9 mouse cellular contexts compared by ENCODE assay signal in the genomic region with DNA sequence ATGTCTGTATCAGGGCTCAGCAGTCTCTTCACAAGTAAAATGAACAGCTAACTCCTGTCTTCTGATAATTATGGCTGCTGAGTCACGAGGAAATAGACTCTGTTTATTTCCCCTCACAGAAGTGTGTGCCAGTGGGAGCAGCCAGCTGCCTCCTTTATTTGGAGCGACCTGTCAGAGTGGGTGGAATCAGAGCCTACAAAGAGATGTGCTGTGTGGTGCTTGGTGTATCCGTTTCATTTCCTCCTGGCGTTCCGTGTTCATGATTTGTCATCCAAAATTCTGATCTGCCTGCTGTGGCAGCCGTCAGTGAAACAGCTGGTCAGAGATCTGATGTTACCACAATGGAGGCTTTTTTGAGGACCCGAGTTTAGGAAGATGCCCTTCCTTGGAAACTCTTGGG. TPM values are rescaled to one million over a fixed set of nuclear protein-coding genes. Genes with fewer than 3 reads are reported as not detected.
DNase-seq lines count a peak whose midpoint lies in the region; ATAC-seq lines count a peak whose summit lies in the region.
"Had no signal": no experiment of that assay in that cellular context is flagged by ENCODE, and none has a peak within 500 bp of the region (broad histone marks: within the 10 kb centered on the region; RNA-seq: fewer than 3 reads in every experiment).

No protein-coding gene starts in this region.

- H3K9me3 ChIP-seq in kidney, embryonic 15.5 days (replicated peaks), result no peaks in the 10 kb centered on the region
- no peaks in the 10 kb centered on the region for H3K9me3 ChIP-seq in intestine, embryonic 16.5 days (ENCODE audit: control insufficient read depth, low read length)
- H3K9me3 ChIP-seq in liver, embryonic 11.5 days (ENCODE audit: control insufficient read depth, low read length), result 0 out of 2 replicates have a peak, but pooled peaks cover under 1% of the 10 kb centered on the region

- no peaks in the 10 kb centered on the region for H3K27me3 ChIP-seq in kidney, embryonic 15.5 days
- H3K27me3 ChIP-seq in intestine, embryonic 16.5 days (replicated peaks; ENCODE audit: control insufficient read depth, insufficient read depth, low read length), result no peaks in the 10 kb centered on the region
- no peaks in the 10 kb centered on the region for H3K27me3 ChIP-seq in liver, embryonic 11.5 days (replicated peaks; ENCODE audit: control insufficient read depth, insufficient read depth, low read length)

- peak; percentile 25; the same call in 1 of the 2 replicates for ATAC-seq in kidney, embryonic 15.5 days (replicated peaks; ENCODE audit: low FRiP score)
- ATAC-seq in intestine, embryonic 16.5 days, result peak; percentile 71
- no peak for ATAC-seq in liver, embryonic 11.5 days (replicated peaks; ENCODE audit: low FRiP score)

- peaks cover 9% of the 10 kb centered on the region for H3K4me1 ChIP-seq in kidney, embryonic 15.5 days
- peaks cover 9% of the 10 kb centered on the region for H3K4me1 ChIP-seq in intestine, embryonic 16.5 days (ENCODE audit: control insufficient read depth, insufficient read depth, low read length)
- no peaks in the 10 kb centered on the region for H3K4me1 ChIP-seq in liver, embryonic 11.5 days (replicated peaks; ENCODE audit: control insufficient read depth, insufficient read depth, low read length)

- WGBS in kidney, embryonic 15.5 days, result 43% methylated on average over 7 of the region's 7 CpGs
- WGBS in intestine, embryonic 16.5 days, result 34% methylated on average over 7 of the region's 7 CpGs
- WGBS in liver, embryonic 11.5 days, result 74% methylated on average over 7 of the region's 7 CpGs

- H3K36me3 ChIP-seq in kidney, embryonic 15.5 days, result peaks cover 40% of the 10 kb centered on the region
- H3K36me3 ChIP-seq in intestine, embryonic 16.5 days (ENCODE audit: control insufficient read depth, insufficient read depth, low read length), result 0 out of 2 replicates have a peak, but pooled peaks cover 8% of the 10 kb centered on the region
- H3K36me3 ChIP-seq in liver, embryonic 11.5 days (ENCODE audit: control insufficient read depth, insufficient read depth, low read length), result peaks cover 1% of the 10 kb centered on the region; the same call in 1 of the 2 replicates
- H3K36me3 ChIP-seq: G1E had no signal

- DNase-seq in kidney, postnatal 14 days, result no peak
- DNase-seq in frontal cortex, postnatal 10 days (ENCODE audit: low spot score in 2 of 2), result peak; percentile 45 to 71
- peak; percentile 68 for DNase-seq in lung, postnatal 25 days (ENCODE audit: low spot score)
- no peak for DNase-seq in c-Kit-positive CD71-positive TER-119-positive erythroid progenitor cells, embryonic 14.5 days (ENCODE audit: low spot score)
- no peak for DNase-seq in liver, embryonic 11.5 days (ENCODE audit: low spot score)
- DNase-seq in ovary, postnatal 10 days (ENCODE audit: low spot score), result no peak

- H3K4me2 ChIP-seq in kidney, embryonic 15.5 days, result no peak overlapping the region
- H3K4me2 ChIP-seq in intestine, embryonic 16.5 days (ENCODE audit: low read depth, low read length), result no peak overlapping the region
- H3K4me2 ChIP-seq in liver, embryonic 11.5 days, result no peak overlapping the region

- H3K4me3 ChIP-seq in kidney, embryonic 15.5 days (replicated peaks), result no peak overlapping the region
- no peak overlapping the region for H3K4me3 ChIP-seq in intestine, embryonic 16.5 days (ENCODE audit: low read length)
- no peak overlapping the region for H3K4me3 ChIP-seq in liver, embryonic 11.5 days (ENCODE audit: low read depth, low read length)

- H3K27ac ChIP-seq in kidney, embryonic 15.5 days, result 0 out of 2 replicates have a peak overlapping the region, but pooled peaks have one; percentile 32
- peak overlapping the region; percentile 23 for H3K27ac ChIP-seq in intestine, embryonic 16.5 days (ENCODE audit: low read length)
- no peak overlapping the region for H3K27ac ChIP-seq in liver, embryonic 11.5 days (ENCODE audit: low read depth, low read length)

- H3K9ac ChIP-seq in kidney, embryonic 15.5 days, result no peak overlapping the region
- no peak overlapping the region for H3K9ac ChIP-seq in intestine, embryonic 16.5 days (ENCODE audit: low read depth, low read length)
- H3K9ac ChIP-seq in liver, embryonic 11.5 days (ENCODE audit: low read depth, low read length), result no peak overlapping the region

RNA-seq across cellular contexts. Expression of a gene that starts 47.3 kb away (rescaled TPM):
- 31.6 and 35.8 TPM in 2 replicates for polyA plus RNA-seq in kidney, embryonic 15.5 days (2015; fragmentation: Nextera tagmentation; extraction: Ambion mirVana)
- 8.7 and 10.5 TPM in 2 replicates for polyA plus RNA-seq in intestine, embryonic 16.5 days (2015; fragmentation: Nextera tagmentation; extraction: Ambion mirVana)
- polyA plus RNA-seq in liver, embryonic 11.5 days (2014; fragmentation: Nextera tagmentation; extraction: Ambion mirVana), result 14.9 and 17.6 TPM in 2 replicates

Comparison
In these comparisons a context has a peak if more than half of its experiments do, and no peak if none do; other contexts are left out.
1. DNase-seq: peak in frontal cortex, postnatal 10 days (2 of 2) and lung, postnatal 25 days (single experiment); none in kidney, postnatal 14 days (single experiment), c-Kit-positive CD71-positive TER-119-positive erythroid progenitor cells, embryonic 14.5 days (single experiment), liver, embryonic 11.5 days (single experiment) and ovary, postnatal 10 days (single experiment).